Mouse (Mus musculus) testis, adult 10 weeks (tissue): Measurements from ENCODE around the gene Gm14406. TPM values are rescaled to one million over a fixed set of nuclear protein-coding genes. Genes with fewer than 3 reads are reported as not detected.

Experiments
- polyA plus RNA-seq: library from polyadenylated mRNA; stranded (reverse); fragments of 350-450 nt; fragmentation: Illumina TruSeq; extraction: RNeasy Lipid Tissue Mini Kit (QIAGEN cat#74804); gene quantifications from one replicate; pipeline ENCODE4 v1.2.3, GENCODE M21; 2014; ENCODE audit warnings: low read depth, low replicate concordance

Gene Gm14406
- polyA plus RNA-seq = not detected

GRCm38 (mm10) chr2:177577998-177578397 is at the start of gene Gm14406:
TSS of gene Gm14406 (minus strand) at chr2:177578210.

Other genes starting within 250 kb of the Gm14406 start
- 2.0 TPM for gene Gm14418, start 179.9 kb downstream of the Gm14406 start, polyA plus RNA-seq
- 9.4 TPM for gene Zfp970, start 113.5 kb downstream of the Gm14406 start, polyA plus RNA-seq
- 1.8 TPM for gene Gm14403, start 80.0 kb downstream of the Gm14406 start, polyA plus RNA-seq
- 1.6 TPM for gene Gm14322, start 181.1 kb upstream of the Gm14406 start, polyA plus RNA-seq